Mouse (Mus musculus) natural killer cell, adult 2 months (primary cell): ENCODE measurements around the gene G6pc2.

ENCODE experiments used
- DNase-seq, 2 experiments: peaks; one replicate each; pipeline ENCODE4 v3.0.0; 2022; ENCODE audit warnings: low spot score in 2 of 2

The G6pc2 gene

GRCm38 (mm10) chr2:69210773-69211172, at the start of gene G6pc2:
G6pc2 (plus strand) TSS chr2:69211073.
- no peak for DNase-seq

GRCm38 (mm10) chr2:69170395-69171077, 40.3 kb upstream of the G6pc2 start:
- no peak for DNase-seq

GRCm38 (mm10) chr2:69175296-69175695, 35.6 kb upstream of the G6pc2 start:
- DNase-seq = no peak

DNA sequence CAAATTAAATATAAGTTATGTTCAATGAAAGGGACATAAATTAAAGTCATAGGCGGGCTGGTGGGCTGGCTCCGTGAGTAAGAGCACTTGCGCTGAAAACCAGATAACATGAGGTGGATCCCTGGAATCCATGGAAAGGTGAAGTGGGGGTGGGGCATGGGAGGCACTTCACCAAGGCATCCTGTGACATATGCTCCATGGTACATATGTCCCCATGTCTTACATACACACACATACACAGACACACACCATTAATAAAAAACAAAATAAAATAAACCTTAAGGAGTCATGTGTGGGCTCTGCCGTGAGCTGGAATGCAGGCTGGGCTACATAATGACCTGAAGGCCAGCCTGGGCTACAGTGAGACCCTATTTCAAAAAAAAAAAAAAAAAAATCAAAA, 31.2 kb upstream of the G6pc2 start:
- DNase-seq = no peak

GRCm38 (mm10) chr2:69187990-69188389, 22.9 kb upstream of the G6pc2 start:
- no peak for DNase-seq

- DNase-seq = no peak
These were observed 22.1 kb upstream of the G6pc2 start for GRCm38 (mm10) chr2:69188732-69189131.

DNA sequence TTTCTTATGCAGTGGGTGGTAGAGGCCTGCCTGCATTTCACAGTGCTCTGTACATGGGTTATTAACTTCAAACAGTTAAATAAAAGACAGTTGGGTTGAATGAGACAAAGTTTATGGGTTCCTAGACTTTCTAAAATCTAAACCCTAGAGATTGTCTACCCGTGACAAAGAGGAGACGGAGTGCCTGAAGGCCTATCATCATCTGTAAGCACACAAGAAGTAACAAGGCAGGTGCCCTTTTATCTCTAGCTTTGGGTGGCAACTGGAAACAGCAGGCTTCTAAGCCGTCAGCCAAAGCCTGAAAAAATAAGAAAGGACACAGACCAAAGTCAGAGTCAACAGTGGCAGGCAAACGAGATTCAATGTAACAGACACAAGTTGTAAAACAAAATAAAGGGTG, 21.7 kb upstream of the G6pc2 start:
- DNase-seq = no peak

- no peak for DNase-seq
These were observed 19.8 kb upstream of the G6pc2 start for GRCm38 (mm10) chr2:69191059-69191458.

DNA sequence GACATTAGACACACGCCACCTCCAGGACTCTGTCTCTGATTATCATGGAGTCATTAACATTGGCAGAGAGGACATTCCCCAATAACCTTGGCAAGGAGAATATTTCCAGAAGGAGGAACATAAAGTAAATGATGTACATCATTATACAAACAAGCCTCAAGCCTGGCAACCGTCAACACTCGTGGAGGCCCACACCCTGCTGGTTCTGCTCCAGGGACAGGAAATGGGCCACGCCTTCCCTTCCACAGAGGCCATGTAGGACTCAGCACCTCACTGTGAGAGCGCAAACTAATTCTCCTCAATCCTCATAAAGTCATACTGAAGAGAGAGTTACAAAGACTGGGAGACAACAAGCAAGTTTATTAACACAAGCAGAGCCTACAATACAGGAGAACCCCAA, 17.3 kb upstream of the G6pc2 start:
- DNase-seq = no peak

DNA sequence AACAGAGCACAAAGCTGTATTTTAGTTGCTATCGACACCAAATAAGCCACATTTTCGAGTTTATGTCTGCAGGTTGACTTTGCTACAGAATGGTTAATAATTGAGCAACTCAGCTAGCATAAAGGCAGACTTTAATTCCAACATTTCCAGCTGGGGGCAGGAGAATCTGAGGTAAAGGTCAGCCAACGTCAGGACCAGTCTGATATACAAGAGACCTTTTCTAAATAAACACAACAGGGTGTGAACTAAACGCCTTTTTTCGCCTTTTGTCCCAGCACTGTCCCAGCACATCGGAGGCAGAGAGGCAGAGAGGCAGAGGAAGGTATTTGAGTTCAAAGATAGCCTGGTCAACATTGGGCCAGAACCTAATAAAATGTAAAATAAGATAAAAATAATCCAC, 5.7 kb upstream of the G6pc2 start:
- no peak for DNase-seq

GRCm38 (mm10) chr2:69205791-69206351, 5.0 kb upstream of the G6pc2 start, which contains the start of gene Spc25:
Spc25 (minus strand) TSS chr2:69206194.
- DNase-seq = peak; percentile 88 to 90

- no peak for DNase-seq
These were observed 4.3 kb upstream of the G6pc2 start for GRCm38 (mm10) chr2:69206523-69206922.

- no peak for DNase-seq
These were observed 1.2 kb upstream of the G6pc2 start for GRCm38 (mm10) chr2:69209684-69210083.

- no peak for DNase-seq
These were observed 1.8 kb downstream of the G6pc2 start for GRCm38 (mm10) chr2:69212652-69213051.

GRCm38 (mm10) chr2:69215242-69215641, 4.4 kb downstream of the G6pc2 start:
- no peak for DNase-seq

- no peak for DNase-seq
These were observed 11.1 kb downstream of the G6pc2 start for GRCm38 (mm10) chr2:69221868-69222416.

- DNase-seq = no peak
These were observed 11.9 kb downstream of the G6pc2 start for GRCm38 (mm10) chr2:69222815-69223214.

- DNase-seq = no peak
These were observed 13.9 kb downstream of the G6pc2 start for GRCm38 (mm10) chr2:69224724-69225123.

DNA sequence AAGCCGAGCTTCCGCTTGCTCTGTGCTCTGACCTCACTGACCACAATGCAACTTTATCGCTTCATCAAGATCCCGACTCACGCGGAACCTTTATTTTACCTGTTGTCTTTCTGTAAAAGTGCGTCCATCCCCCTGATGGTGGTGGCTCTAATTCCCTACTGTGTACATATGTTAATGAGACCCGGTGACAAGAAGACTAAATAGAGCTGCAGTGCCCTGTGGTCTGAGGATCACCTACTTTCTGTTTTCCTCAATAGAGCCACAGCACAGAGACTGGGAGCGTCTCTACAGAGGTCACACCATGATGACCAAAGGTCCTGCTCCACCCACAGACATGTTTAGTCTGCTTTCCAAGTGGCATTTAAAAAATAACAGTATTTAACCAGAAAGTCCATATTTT, 16.0 kb downstream of the G6pc2 start:
- no peak for DNase-seq

DNA sequence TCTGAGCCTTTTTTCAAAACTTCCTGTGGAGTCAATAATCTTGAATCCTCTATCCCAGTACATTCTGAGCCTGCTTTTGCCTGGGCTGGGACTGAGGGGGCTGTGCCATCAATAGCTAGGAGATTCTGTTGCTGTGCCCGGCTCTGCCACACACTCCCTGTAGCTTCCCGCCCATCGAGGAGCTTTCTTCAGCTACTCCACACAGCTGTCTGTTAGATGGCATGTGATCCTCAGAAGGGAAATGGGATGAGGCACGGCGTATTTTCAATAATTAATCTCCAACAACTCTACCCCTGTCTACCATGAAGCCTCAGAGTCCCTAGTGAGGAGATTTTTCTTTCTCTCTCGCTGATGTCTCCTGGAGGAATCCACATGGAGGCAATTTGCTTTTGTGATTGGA, 17.8 kb downstream of the G6pc2 start:
- DNase-seq = no peak

- no peak for DNase-seq
These were observed 19.3 kb downstream of the G6pc2 start for GRCm38 (mm10) chr2:69230137-69230536.

DNA sequence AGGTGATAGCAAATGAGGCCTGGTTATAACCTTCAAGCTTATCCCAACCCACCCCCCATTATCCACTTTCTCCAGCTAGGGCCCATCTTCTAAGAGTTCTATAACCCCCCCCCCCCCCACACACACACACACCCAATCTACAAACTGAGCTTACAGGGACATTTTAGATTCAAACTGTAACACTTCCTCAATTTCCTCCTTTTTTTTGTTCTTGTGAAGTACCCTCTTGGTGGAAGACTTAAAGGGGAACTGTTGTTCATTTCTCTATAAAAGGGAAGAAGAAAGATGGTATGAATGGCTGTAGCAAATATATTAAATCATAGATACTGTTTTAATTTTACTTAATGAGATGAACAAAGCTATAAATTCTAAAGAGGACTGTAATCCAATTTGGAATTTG, 21.2 kb downstream of the G6pc2 start:
- DNase-seq = no peak

DNA sequence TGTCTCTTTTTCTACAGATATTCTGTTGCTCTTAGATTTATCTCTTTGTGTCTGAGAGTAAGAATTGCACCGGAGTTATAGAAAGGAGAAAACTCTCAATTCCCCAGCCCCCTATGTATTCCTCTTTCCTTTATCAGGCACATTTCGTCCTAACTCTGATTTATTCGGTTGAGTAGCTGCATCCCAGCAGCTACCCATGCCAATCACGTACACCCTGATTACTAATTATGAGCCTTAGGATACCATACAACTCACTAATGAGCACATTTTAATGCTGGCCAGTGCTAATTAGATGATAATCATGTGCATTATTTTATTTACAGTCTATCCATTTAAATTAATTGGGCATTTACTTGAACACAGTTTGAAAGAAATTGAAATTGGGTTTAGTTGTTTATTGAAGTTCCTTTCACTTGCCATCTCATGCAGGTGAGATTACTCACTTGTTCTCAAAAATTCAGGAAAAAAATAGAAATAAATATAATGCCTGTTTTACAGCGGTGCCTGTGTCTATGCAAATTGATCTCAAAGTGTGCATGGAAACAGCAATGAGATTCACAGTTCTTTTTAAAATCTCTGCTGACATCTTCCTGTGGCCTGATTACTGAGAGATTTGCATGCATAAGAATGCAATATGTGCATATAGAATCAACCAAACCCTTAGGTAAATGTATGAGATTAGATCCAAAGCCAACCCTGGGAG, 24.3 kb downstream of the G6pc2 start:
- DNase-seq = no peak
